In genomic region chr2:34193276-34193675, GRCm38 (mm10) we compare ENCODE assay signal across 12 mouse cellular contexts.
DNase-seq lines count a peak whose midpoint lies in the region; ATAC-seq and TF ChIP-seq lines count a peak whose summit lies in the region.
"Had no signal": no experiment of that assay in that cellular context is flagged by ENCODE, and none has a peak within 500 bp of the region (broad histone marks: within the 10 kb centered on the region; RNA-seq: fewer than 3 reads in every experiment).

No protein-coding gene starts in this region.

- no peak overlapping the region for H3K4me2 ChIP-seq in hindbrain, embryonic 12.5 days (replicated peaks)
- H3K4me2 ChIP-seq in hindbrain, postnatal 0 days (ENCODE audit: low read depth, low read length): no peak overlapping the region
- no peak overlapping the region for H3K4me2 ChIP-seq in hindbrain, embryonic 15.5 days
- no peak overlapping the region for H3K4me2 ChIP-seq in kidney, embryonic 14.5 days (replicated peaks; ENCODE audit: low read depth, low read length)
- H3K4me2 ChIP-seq: heart, embryonic 13.5 days; liver, embryonic 15.5 days had no signal

- no peak for ATAC-seq in hindbrain, embryonic 12.5 days (ENCODE audit: low FRiP score)
- ATAC-seq in hindbrain, postnatal 0 days: no peak
- no peak for ATAC-seq in hindbrain, embryonic 15.5 days (ENCODE audit: low FRiP score, low read depth)
- ATAC-seq in kidney, embryonic 14.5 days (ENCODE audit: low FRiP score, low TSS enrichment): no peak

- peak overlapping the region; percentile 60; the same call in 1 of the 2 replicates for H3K27ac ChIP-seq in hindbrain, embryonic 12.5 days
- no peak overlapping the region; the same call in 1 of the 2 replicates for H3K27ac ChIP-seq in hindbrain, postnatal 0 days
- peak overlapping the region; percentile 65 for H3K27ac ChIP-seq in hindbrain, embryonic 15.5 days (replicated peaks)
- H3K27ac ChIP-seq in kidney, embryonic 14.5 days (ENCODE audit: low read depth, low read length): no peak overlapping the region
- H3K27ac ChIP-seq: heart, embryonic 13.5 days; liver, embryonic 15.5 days; macrophage had no signal

- 76% methylated on average over 5 of the region's 5 CpGs for WGBS in hindbrain, embryonic 12.5 days
- 29% methylated on average over 5 of the region's 5 CpGs for WGBS in hindbrain, postnatal 0 days
- WGBS in hindbrain, embryonic 15.5 days: 50% methylated on average over 5 of the region's 5 CpGs
- WGBS in kidney, embryonic 14.5 days: 83% methylated on average over 5 of the region's 5 CpGs

- no peaks in the 10 kb centered on the region for H3K27me3 ChIP-seq in hindbrain, embryonic 12.5 days
- no peaks in the 10 kb centered on the region for H3K27me3 ChIP-seq in hindbrain, postnatal 0 days (ENCODE audit: insufficient read depth, low read length)
- no peaks in the 10 kb centered on the region for H3K27me3 ChIP-seq in hindbrain, embryonic 15.5 days
- no peaks in the 10 kb centered on the region for H3K27me3 ChIP-seq in kidney, embryonic 14.5 days (ENCODE audit: control insufficient read depth, insufficient read depth, low read length)
- H3K27me3 ChIP-seq: heart, embryonic 13.5 days; liver, embryonic 15.5 days had no signal

- no peak for DNase-seq in hindbrain, postnatal 0 days (ENCODE audit: low spot score)
- DNase-seq in brain, adult 2 months (ENCODE audit: low read depth, low spot score): peak; percentile 89
- peak; percentile 79 for DNase-seq in cerebellum, adult 9-10 months
- DNase-seq in embryo, embryonic 11 days: no peak
- DNase-seq in spleen, adult 12 weeks (ENCODE audit: low spot score): no peak
- DNase-seq: kidney, postnatal 36 days had no signal

- no peaks in the 10 kb centered on the region for H3K9me3 ChIP-seq in hindbrain, embryonic 12.5 days (replicated peaks)
- no peaks in the 10 kb centered on the region for H3K9me3 ChIP-seq in hindbrain, postnatal 0 days (ENCODE audit: low read length)
- no peaks in the 10 kb centered on the region for H3K9me3 ChIP-seq in hindbrain, embryonic 15.5 days
- no peaks in the 10 kb centered on the region for H3K9me3 ChIP-seq in kidney, embryonic 14.5 days (ENCODE audit: control insufficient read depth, low read length)
- H3K9me3 ChIP-seq: heart, embryonic 13.5 days; liver, embryonic 15.5 days had no signal

- H3K36me3 ChIP-seq in hindbrain, embryonic 12.5 days: peaks cover 5% of the 10 kb centered on the region; the same call in 1 of the 2 replicates
- no peaks in the 10 kb centered on the region for H3K36me3 ChIP-seq in hindbrain, postnatal 0 days (ENCODE audit: insufficient read depth, low read length)
- H3K36me3 ChIP-seq in hindbrain, embryonic 15.5 days: no peaks in the 10 kb centered on the region
- H3K36me3 ChIP-seq in kidney, embryonic 14.5 days (ENCODE audit: control insufficient read depth, insufficient read depth, low read length): no peaks in the 10 kb centered on the region
- H3K36me3 ChIP-seq: heart, embryonic 13.5 days; liver, embryonic 15.5 days had no signal

- H3K4me3 ChIP-seq in hindbrain, embryonic 12.5 days: no peak overlapping the region
- no peak overlapping the region for H3K4me3 ChIP-seq in hindbrain, postnatal 0 days (ENCODE audit: low read length)
- H3K4me3 ChIP-seq in hindbrain, embryonic 15.5 days: no peak overlapping the region
- no peak overlapping the region for H3K4me3 ChIP-seq in kidney, embryonic 14.5 days (ENCODE audit: low read length)
- H3K4me3 ChIP-seq: heart, embryonic 13.5 days; liver, embryonic 15.5 days had no signal

- H3K9ac ChIP-seq in hindbrain, embryonic 12.5 days: no peak overlapping the region
- no peak overlapping the region for H3K9ac ChIP-seq in hindbrain, postnatal 0 days (replicated peaks; ENCODE audit: low read length)
- H3K9ac ChIP-seq in hindbrain, embryonic 15.5 days: no peak overlapping the region
- no peak overlapping the region for H3K9ac ChIP-seq in kidney, embryonic 14.5 days (ENCODE audit: low read depth, low read length)
- H3K9ac ChIP-seq: liver, embryonic 15.5 days had no signal

- no peak for TF ChIP-seq CTCF in hindbrain, postnatal 0 days (IDR thresholded peaks at IDR 0.05; ENCODE audit: low read depth)

- H3K4me1 ChIP-seq in hindbrain, embryonic 12.5 days: peaks cover 23% of the 10 kb centered on the region
- H3K4me1 ChIP-seq in hindbrain, postnatal 0 days (ENCODE audit: insufficient read depth, low read length): no peaks in the 10 kb centered on the region; the same call in 1 of the 2 replicates
- H3K4me1 ChIP-seq in hindbrain, embryonic 15.5 days (replicated peaks): peaks cover 25% of the 10 kb centered on the region
- H3K4me1 ChIP-seq in kidney, embryonic 14.5 days (ENCODE audit: control insufficient read depth, insufficient read depth, low read length): no peaks in the 10 kb centered on the region
- H3K4me1 ChIP-seq: liver, embryonic 15.5 days had no signal

Comparison
In these comparisons a context has a peak if more than half of its experiments do, and no peak if none do; other contexts are left out.
1. H3K27ac ChIP-seq: peak in hindbrain, embryonic 12.5 days (single experiment) and hindbrain, embryonic 15.5 days (single experiment); none in hindbrain, postnatal 0 days (single experiment) and kidney, embryonic 14.5 days (single experiment).
2. DNase-seq: peak in brain, adult 2 months (single experiment) and cerebellum, adult 9-10 months (single experiment); none in hindbrain, postnatal 0 days (single experiment), embryo, embryonic 11 days (single experiment) and spleen, adult 12 weeks (single experiment).